Mouse (Mus musculus) kidney, adult 2 months (tissue): ENCODE results near the gene Sgk1. TPM values are rescaled to one million over a fixed set of nuclear protein-coding genes. Genes with fewer than 3 reads are reported as not detected.

Experiments used
- DNase-seq: peaks from one replicate; pipeline ENCODE4 v3.0.0; 2021
- H3K27ac ChIP-seq: fragments of 200-500 bp; 2 replicates; pipeline ENCODE4 v1.5.1; 2012; ENCODE audit warnings: low read depth, low read length, control low read depth, inconsistent platforms; ENCODE audit not compliant: insufficient read depth
- H3K27me3 ChIP-seq: fragments of 200-500 bp; replicated peaks from 2 replicates; pipeline ENCODE4 v1.6.1; 2012; ENCODE audit warnings: mild to moderate bottlenecking, moderate library complexity, low read length, inconsistent platforms; ENCODE audit not compliant: control insufficient read depth, insufficient read depth
- H3K36me3 ChIP-seq: fragments of 200-500 bp; 2 replicates; pipeline ENCODE4 v1.6.1; 2012; ENCODE audit warnings: mild to moderate bottlenecking, moderate library complexity, low read length, inconsistent platforms; ENCODE audit not compliant: control insufficient read depth, insufficient read depth
- H3K4me1 ChIP-seq: fragments of 200-500 bp; 2 replicates; pipeline ENCODE4 v1.6.1; 2011; ENCODE audit warnings: low read length; ENCODE audit not compliant: control insufficient read depth, insufficient read depth
- H3K4me3 ChIP-seq: fragments of 200-500 bp; 2 replicates; pipeline ENCODE4 v1.5.1; 2011; ENCODE audit warnings: mild to moderate bottlenecking, low read depth, low read length, control low read depth; ENCODE audit not compliant: insufficient read depth
- CTCF ChIP-seq: fragments of 200-500 bp; conservative IDR thresholded peaks from 2 replicates; pipeline ENCODE4 v1.5.1; 2011; ENCODE audit warnings: low read depth, mild to moderate bottlenecking, control low read depth, low read length, moderate library complexity, mixed read lengths; ENCODE audit not compliant: insufficient read depth, insufficient read length
- POLR2A ChIP-seq: fragments of 200-500 bp; IDR thresholded peaks from one replicate; pipeline ENCODE4 v1.6.1; 2011; ENCODE audit warnings: low read depth, low read length, control low read depth
- whole genome bisulfite sequencing: fragments of 180-500 bp; shearing (Covaris S2); methylation state at CpG from one replicate; pipeline ENCODE4 v1.1.7; 2018; 5-methylcytosine and 5-hydroxymethylcytosine counted together
- polyA plus RNA-seq: library from polyadenylated mRNA; depleted of rRNA; stranded (reverse); fragments of >200 nt; gene quantifications from 2 replicates; pipeline ENCODE4 v1.2.3, GENCODE M21; 2012

The Sgk1 gene
- polyA plus RNA-seq, 1 experiment, result 76.5 TPM

DNA sequence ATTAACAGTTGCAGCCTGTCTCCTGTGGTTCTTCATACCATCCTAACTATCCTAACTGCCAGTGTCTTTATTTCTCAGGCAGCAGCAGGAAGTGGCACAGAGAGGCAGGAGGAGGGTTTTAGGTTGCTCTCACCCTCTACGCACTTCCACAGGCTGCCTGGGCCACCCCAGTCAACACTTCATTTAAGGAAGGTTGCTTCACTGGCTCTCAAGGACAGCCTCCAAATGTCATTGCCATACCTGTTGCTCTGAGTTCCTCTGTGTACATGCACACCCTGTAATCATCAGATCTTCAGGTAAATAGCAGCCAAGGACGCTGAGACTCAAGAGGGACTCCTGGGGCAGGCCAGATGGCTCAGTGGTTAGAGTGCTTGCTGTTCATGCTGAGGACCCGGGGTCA is 31.7 kb upstream of the Sgk1 start:
- 88% methylated on average over 3 of the region's 3 CpGs for WGBS
- DNase-seq, result no peak
- H3K4me3 ChIP-seq, result no peak overlapping the region
- H3K4me1 ChIP-seq, result no peaks in the 10 kb centered on the region
- no peak overlapping the region for H3K27ac ChIP-seq
- no peaks in the 10 kb centered on the region for H3K27me3 ChIP-seq
- TF ChIP-seq POLR2A (no peak), CTCF (no peak)
- H3K36me3 ChIP-seq, result no peaks in the 10 kb centered on the region

DNA sequence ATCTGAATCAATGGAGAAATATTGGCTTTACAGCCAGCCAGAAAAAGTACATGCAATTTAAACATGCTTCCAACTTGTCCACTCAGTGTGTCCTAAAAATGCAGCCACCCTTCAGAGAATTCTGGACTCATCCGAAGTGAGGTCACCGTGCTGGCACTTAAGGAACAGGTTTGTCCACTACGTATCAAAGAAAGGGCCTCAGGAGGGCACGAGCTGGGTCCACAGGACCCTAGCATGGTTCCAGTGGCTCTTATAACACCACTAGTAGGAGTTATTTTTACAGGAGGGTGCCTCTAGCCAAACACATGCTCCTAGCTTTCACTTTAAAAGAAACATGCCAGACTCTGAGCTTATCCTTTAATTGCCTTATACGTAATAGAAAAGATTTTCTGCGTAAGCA is 28.9 kb upstream of the Sgk1 start:
- WGBS, result 69% methylated on average over 6 of the region's 6 CpGs
- H3K4me3 ChIP-seq, result no peak overlapping the region
- H3K4me1 ChIP-seq, result no peaks in the 10 kb centered on the region
- no peaks in the 10 kb centered on the region for H3K27me3 ChIP-seq
- H3K36me3 ChIP-seq, result no peaks in the 10 kb centered on the region
- no peak for TF ChIP-seq CTCF
- no peak for TF ChIP-seq POLR2A
- no peak for DNase-seq
- H3K27ac ChIP-seq, result no peak overlapping the region

GRCm38 (mm10) chr10:21853566-21854328 is 28.2 kb upstream of the Sgk1 start:
- no peaks in the 10 kb centered on the region for H3K36me3 ChIP-seq
- WGBS, result 88% methylated on average over 14 of the region's 14 CpGs
- no peak for DNase-seq
- no peak for TF ChIP-seq CTCF
- no peak for TF ChIP-seq POLR2A
- H3K4me3 ChIP-seq, result no peak overlapping the region
- H3K4me1 ChIP-seq, result no peaks in the 10 kb centered on the region
- H3K27ac ChIP-seq, result no peak overlapping the region
- no peaks in the 10 kb centered on the region for H3K27me3 ChIP-seq

GRCm38 (mm10) chr10:21855338-21855737 is 26.6 kb upstream of the Sgk1 start:
- H3K4me3 ChIP-seq, result no peak overlapping the region
- 89% methylated on average over 7 of the region's 7 CpGs for WGBS
- H3K27me3 ChIP-seq, result no peaks in the 10 kb centered on the region
- H3K27ac ChIP-seq, result no peak overlapping the region
- H3K4me1 ChIP-seq, result no peaks in the 10 kb centered on the region
- no peak for DNase-seq
- TF ChIP-seq CTCF (no peak), POLR2A (no peak)
- H3K36me3 ChIP-seq, result no peaks in the 10 kb centered on the region

GRCm38 (mm10) chr10:21857676-21858075 is 24.3 kb upstream of the Sgk1 start:
- TF ChIP-seq CTCF (no peak), POLR2A (no peak)
- DNase-seq, result peak; percentile 92

GRCm38 (mm10) chr10:21858437-21858974 is 23.5 kb upstream of the Sgk1 start:
- TF ChIP-seq CTCF (no peak), POLR2A (no peak)
- no peaks in the 10 kb centered on the region for H3K4me1 ChIP-seq
- 77% methylated on average over 7 of the region's 7 CpGs for WGBS
- no peaks in the 10 kb centered on the region for H3K36me3 ChIP-seq
- no peak overlapping the region for H3K4me3 ChIP-seq
- DNase-seq, result no peak
- H3K27me3 ChIP-seq, result no peaks in the 10 kb centered on the region
- no peak overlapping the region for H3K27ac ChIP-seq

More at GRCm38 (mm10) chr10:21857676-21858075, 24.3 kb upstream of the Sgk1 start:
- no peaks in the 10 kb centered on the region for H3K27me3 ChIP-seq
- no peaks in the 10 kb centered on the region for H3K4me1 ChIP-seq
- H3K36me3 ChIP-seq, result no peaks in the 10 kb centered on the region
- peak overlapping the region; percentile 54 for H3K27ac ChIP-seq
- no peak overlapping the region for H3K4me3 ChIP-seq
- 61% methylated on average over 10 of the region's 10 CpGs for WGBS

DNA sequence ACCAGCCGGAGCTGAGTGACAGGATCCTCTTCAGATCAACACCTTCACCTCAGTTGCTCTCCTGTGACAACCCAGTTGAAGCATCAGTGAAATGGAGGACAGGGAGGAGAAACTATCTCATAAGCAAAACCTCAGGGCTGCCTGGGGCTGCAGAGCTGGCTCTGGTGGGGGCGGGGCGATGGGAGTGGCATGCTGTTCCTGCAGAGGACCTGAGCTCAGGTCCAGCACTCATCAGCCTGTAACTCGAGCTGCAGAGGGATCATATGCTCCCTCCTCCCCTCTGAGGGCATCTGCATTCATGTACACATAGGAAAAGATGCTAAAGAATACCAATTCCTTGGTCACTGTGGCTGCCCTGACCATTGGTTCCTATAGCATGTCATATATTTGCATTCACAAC is 15.5 kb upstream of the Sgk1 start:
- WGBS, result 54% methylated on average over 4 of the region's 4 CpGs
- no peak for DNase-seq
- H3K4me3 ChIP-seq, result no peak overlapping the region
- H3K27me3 ChIP-seq, result no peaks in the 10 kb centered on the region
- H3K36me3 ChIP-seq, result no peaks in the 10 kb centered on the region
- H3K4me1 ChIP-seq, result no peaks in the 10 kb centered on the region
- H3K27ac ChIP-seq, result no peak overlapping the region
- no peak for TF ChIP-seq CTCF
- TF ChIP-seq POLR2A, result no peak
